Mouse (Mus musculus) megakaryocyte, embryonic 14.5 days (primary cell): ENCODE measurements around the gene Il2ra.

Source experiments
- FLI1 ChIP-seq: IDR thresholded peaks from 2 replicates; pipeline ENCODE4 v1.6.1; 2012; ENCODE audit warnings: low read length, inconsistent platforms, mixed read lengths
- GATA1 ChIP-seq: IDR thresholded peaks from 3 replicates; pipeline ENCODE4 v1.6.1; 2012; ENCODE audit warnings: mixed read lengths, low read length, inconsistent platforms, borderline replicate concordance

GRCm38 (mm10) chr2:11635035-11635434 is 7.6 kb upstream of the Il2ra start:
- no peak for TF ChIP-seq GATA1
- TF ChIP-seq FLI1 = no peak
